Mouse (Mus musculus) R1 (cell line): ENCODE results near the gene Spindoc.

ENCODE experiments used
- DNase-seq: peaks from one replicate; pipeline ENCODE4 v3.0.0-alpha.2; 2018; ENCODE audit warnings: low read depth, low spot score

The Spindoc gene

DNA sequence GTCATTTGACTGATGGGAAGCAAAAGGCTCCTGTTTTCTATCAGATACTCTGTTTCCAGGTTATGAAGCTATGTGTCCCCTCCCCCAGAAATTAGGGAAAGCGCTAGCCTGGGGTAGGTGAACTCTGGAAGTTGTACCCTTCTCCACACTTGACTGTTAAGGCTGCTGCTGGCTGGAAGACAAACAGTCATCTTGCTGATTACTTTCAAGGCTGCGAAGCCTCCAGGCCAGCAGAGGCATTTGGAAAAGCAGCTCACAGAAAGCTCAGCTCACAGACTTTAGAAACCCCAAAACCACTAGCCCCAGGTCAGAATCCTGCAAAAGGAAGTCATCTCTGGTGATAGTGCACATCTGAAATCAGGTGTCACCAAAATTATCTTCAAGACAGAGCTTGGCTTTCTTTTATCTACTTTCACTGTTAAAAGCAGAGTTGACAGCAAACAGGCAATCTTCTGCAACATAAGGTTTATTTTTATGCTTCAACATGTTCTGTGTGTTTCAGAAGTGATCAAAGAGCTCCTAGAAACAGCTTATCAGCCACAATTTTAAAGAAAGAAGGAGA lies 44.9 kb downstream of the Spindoc start:
- no peak for DNase-seq

- no peak for DNase-seq
These were observed 47.1 kb downstream of the Spindoc start for GRCm38 (mm10) chr19:7335656-7336055.

GRCm38 (mm10) chr19:7334049-7334448 lies 48.7 kb downstream of the Spindoc start:
- peak; percentile 27 for DNase-seq

GRCm38 (mm10) chr19:7321391-7321790 lies 61.4 kb downstream of the Spindoc start:
- no peak for DNase-seq

- no peak for DNase-seq
These were observed 62.6 kb downstream of the Spindoc start for GRCm38 (mm10) chr19:7320181-7320580.

- DNase-seq: no peak
These were observed 65.1 kb downstream of the Spindoc start for GRCm38 (mm10) chr19:7317716-7318115.

DNA sequence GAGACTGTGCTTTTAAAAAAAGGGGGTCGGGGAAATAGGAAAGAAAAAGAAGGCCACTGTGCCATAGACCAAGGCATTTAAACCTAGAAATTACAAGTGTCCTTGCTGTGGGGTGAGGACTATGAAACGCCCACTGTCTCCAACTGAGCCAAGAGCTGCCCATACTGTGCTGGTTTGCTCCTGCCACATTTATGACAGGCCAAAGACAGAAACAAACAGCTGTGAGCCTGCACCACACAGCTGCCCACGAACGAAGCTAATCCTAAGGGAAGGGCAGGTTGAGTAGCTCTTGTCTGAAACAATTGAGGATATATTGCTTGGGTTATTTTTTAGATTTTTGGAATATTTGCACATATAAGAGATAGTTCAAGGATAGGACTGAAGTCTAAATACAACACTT lies 66.0 kb downstream of the Spindoc start:
- DNase-seq: no peak

- no peak for DNase-seq
These were observed 67.2 kb downstream of the Spindoc start for GRCm38 (mm10) chr19:7315587-7315984.

- DNase-seq: no peak
These were observed 67.7 kb downstream of the Spindoc start for GRCm38 (mm10) chr19:7314976-7315586.

GRCm38 (mm10) chr19:7313660-7314059 lies 69.1 kb downstream of the Spindoc start:
- DNase-seq: no peak

DNA sequence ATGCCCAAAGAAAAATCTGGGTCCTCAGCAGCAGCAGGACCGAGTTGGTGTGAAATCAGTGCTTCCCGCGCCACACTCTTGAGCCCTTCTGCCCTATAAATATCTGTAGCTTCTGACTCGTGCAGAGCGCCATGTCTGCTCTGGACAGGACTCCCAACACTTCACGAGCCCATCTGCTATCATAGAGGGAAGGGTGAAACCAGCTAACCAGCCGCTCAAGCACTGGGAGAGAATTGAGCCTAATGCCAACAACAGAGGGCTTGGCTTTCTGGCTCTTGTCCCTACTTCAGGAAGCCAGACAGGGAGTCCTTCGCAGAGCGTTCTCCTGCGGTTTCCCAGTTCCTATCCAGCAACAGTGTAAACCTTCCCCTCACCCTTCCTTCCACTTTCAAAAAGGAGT lies 71.5 kb downstream of the Spindoc start:
- DNase-seq: no peak

DNA sequence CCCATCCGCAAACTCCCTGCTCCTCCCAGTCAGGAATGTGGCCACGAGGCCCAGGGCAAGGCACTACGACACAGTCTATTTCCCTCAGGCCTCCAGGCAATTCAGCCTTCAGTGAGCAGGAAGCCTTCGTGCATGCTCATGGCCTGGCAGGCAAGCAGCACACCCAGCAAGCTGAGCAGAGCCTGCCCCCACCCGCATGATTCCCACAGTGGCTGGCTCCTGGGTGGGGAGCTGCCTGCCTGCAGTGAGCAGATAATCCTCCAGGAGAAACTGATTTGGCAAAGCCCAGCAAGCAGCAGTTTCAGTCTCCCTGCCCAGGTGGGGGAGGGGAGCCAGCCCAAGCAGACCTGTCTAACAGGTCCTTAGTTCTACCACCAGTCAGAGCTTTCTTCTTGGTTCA lies 72.1 kb downstream of the Spindoc start:
- DNase-seq: peak; percentile 80

DNA sequence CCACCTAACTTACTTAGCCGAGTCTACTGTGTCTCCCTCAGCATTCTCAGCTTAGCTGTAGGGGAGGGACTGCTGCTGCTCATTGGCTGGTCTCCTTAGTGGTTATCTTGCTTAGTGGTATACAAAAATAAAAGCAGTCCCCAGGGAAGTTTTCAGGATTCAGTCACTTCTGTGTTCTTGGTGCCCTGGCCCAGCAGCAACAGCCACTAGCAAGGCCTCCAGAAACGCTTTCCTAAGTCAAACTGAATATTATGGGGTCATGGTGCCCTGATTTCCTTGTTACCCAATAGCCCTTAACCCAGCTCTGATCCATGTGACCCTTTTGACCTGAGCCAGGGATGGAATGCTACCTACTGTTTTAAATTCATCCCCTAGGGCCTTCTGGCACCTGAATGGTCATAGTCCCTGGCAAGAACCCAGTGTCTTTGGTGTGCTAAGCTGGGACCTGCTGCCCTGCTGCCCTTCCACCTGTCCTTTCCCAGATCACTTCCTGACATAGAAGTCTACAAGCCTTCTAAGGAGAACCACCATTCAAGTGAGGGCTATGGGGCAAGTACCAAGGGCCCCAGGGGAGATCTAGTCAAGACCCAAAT lies 73.0 kb downstream of the Spindoc start:
- DNase-seq: no peak

DNA sequence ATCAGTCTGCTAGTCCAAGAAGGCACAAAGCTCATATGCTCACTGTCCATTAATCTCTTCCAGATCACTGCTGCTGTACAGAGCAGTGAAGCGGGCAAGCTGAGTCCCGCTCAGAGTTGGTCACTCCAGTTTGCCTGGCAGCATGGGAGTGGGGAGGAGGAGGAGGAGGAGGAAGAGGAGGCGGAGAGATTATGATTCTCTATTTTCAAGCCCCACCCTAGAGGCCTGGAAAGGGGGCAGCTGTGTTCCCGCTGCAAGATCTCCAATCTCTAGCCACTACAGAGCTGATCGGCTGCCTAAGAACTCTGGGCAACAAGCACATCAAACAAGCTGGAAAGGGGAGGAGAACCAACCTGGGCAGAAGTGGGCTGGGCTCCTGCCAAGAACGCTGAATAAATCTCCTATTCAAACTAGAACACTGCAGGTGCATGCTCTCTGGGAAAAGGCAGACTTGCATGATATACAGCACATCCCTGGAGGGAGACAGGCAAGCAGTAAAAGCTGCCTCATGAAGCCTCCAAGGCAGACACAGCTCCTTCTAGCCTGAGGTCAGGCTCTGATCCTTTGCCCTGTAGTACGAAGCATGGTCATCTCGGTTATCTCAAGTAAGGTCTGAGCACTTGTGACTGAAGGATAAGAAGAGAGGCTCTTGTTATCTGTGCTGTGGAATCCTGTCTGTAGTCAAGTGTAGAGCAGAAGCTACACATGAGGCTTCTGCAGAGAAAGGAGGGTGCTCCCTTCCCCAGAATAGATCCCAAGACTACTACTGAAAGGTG lies 74.6 kb downstream of the Spindoc start:
- no peak for DNase-seq

DNA sequence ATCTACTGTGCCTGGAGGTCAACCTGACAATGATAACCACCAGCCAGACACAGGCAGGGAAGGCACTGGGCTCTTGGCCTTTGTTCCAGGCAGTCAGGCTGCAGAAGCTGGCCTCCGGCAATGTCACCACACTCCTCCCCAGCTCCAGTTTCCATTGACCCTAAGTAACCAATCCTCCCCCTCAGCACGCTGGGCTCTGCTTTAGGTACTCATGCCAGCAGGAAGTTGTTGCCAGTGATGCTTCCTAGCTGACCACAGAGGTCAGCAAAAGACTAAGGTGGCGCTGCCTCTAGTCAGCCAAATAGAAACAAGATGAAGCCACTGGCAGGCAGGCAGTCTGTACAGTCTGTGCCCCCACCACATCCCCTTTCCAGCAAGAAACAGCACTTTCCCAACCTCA lies 75.8 kb downstream of the Spindoc start:
- DNase-seq: no peak

- DNase-seq: no peak
These were observed 77.1 kb downstream of the Spindoc start for GRCm38 (mm10) chr19:7305380-7306310.

DNA sequence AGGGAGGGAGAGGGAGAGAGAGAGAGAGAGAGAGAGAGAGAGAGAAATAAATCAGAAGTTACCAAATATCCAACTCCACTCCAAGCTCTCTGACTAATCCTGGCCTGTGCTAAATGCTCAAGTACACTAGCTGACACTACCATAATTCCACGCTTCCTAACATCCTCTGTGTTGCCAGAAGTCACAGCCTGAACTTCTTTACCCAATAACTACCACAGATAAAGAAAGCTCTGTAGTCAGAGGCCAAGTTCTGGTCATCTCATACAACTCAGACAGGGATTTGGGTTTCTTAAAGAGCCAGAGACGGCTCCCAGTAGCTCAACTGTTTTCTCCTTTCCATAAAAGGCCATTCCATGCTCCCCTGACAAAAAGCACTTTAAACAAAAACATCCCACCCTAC lies 78.0 kb downstream of the Spindoc start:
- no peak for DNase-seq
